Mouse (Mus musculus): ENCODE results near the gene Slc7a6os. TPM values are rescaled to one million over a fixed set of nuclear protein-coding genes. Genes with fewer than 3 reads are reported as not detected.
A peak's percentile ranks its signal among the peaks of the same experiment; 100 is the strongest.

Slc7a6os gene
- polyA plus RNA-seq, 1 experiment = not detected

DNA sequence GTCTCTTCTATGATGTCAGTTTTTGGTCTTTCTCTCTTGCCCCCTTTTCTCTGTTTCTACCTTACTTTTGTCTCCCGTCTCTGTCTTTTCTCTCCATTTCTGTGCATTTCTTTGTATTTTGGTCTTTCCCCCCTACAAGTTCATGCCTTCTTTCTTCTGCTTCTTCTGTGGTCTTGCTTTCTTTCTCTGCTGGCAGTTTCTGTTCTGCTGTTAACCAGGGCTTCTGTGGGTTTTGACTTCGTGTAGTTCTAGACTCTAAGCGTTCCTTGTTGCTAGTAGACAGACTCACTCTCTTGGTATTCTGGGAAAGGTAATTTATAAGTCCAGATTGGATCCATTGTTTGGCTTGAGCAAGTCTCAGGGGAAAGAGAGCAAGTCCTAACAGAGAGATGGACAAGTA is 24.3 kb downstream of the Slc7a6os start:
- Histone ChIP-seq H3K27ac (ENCODE audit: insufficient read depth, low read depth, low read length) (no peak overlapping the region), H3K4me1 (ENCODE audit: control insufficient read depth, insufficient read depth, low read length) (no peaks in the 10 kb centered on the region), H3K4me3 (ENCODE audit: insufficient read depth, low read depth, low read length) (no peak overlapping the region)
- WGBS = 83% methylated on average over 3 of the region's 3 CpGs
- TF ChIP-seq CTCF (IDR thresholded peaks at IDR 0.05; ENCODE audit: insufficient read depth, low read depth, low read length) (no peak), POLR2A (IDR thresholded peaks at IDR 0.05; ENCODE audit: insufficient read depth, low read depth, low read length) (no peak)

DNA sequence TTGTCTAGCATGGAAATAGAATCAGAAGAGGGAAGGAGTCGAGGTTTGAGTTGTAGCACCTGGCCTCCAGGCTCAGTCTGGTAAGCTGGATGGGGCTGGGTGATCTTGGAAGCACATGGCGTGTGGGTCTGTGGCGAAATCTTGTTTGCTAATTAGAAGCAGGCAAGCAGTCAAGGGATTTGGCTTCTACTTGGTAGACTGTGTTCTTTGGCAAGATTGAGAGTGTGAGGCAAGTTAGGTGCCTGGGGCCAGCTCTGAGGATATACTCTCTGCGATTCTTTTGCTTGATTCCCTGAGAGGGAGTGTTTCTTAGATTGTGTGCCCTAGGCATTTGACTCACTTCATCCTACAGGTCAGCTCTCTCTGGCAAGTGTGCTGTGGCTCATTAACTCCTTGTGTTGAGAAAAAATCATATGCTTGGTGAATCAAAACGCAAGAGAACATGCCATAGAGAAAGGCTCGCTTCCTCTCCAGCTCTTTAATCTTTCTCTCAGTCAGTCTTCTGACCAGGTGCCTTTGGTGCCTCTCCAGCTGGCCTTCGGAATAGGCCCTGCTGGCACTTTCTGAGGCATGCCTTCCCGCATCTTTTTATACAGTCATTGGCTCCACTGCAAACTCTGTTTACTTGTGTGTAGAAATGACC is 25.0 kb downstream of the Slc7a6os start:
- TF ChIP-seq CTCF (IDR thresholded peaks at IDR 0.05; ENCODE audit: insufficient read depth, low read depth, low read length) (no peak), POLR2A (IDR thresholded peaks at IDR 0.05; ENCODE audit: insufficient read depth, low read depth, low read length) (no peak)
- WGBS = 54% methylated on average over 8 of the region's 8 CpGs
- H3K27ac ChIP-seq (ENCODE audit: insufficient read depth, low read depth, low read length) = no peak overlapping the region

DNA sequence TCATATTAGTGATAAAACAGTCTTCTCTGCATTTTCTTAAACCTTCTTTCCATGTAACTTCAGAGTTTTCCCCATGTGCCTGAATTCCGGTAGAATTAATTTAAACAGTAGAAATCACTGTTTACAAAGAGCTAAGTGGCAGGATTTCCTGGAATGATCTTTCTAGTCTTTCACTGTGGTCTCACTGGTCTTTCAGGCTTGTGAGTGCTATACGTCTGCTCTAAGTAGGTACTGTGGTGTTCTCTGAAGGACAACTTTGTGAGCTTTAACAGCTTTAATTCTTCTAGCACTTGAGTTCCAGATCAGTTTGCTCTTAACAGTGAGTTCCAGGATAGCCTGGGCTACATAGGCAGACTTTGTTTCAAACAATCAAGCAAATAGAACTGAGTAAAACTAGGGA is 32.3 kb downstream of the Slc7a6os start:
- H3K4me3 ChIP-seq (ENCODE audit: insufficient read depth, low read depth, low read length) = no peak overlapping the region
- TF ChIP-seq CTCF (IDR thresholded peaks at IDR 0.05; ENCODE audit: insufficient read depth, low read depth, low read length) (no peak), POLR2A (IDR thresholded peaks at IDR 0.05; ENCODE audit: insufficient read depth, low read depth, low read length) (no peak)
- 70% methylated on average over 2 of the region's 2 CpGs for WGBS
- H3K4me1 ChIP-seq (ENCODE audit: control insufficient read depth, insufficient read depth, low read length) = no peaks in the 10 kb centered on the region
- no peak overlapping the region for H3K27ac ChIP-seq (ENCODE audit: insufficient read depth, low read depth, low read length)

More for the DNA sequence above, 25.0 kb downstream of the Slc7a6os start:
- no peak overlapping the region for H3K4me3 ChIP-seq (ENCODE audit: insufficient read depth, low read depth, low read length)
- no peaks in the 10 kb centered on the region for H3K4me1 ChIP-seq (ENCODE audit: control insufficient read depth, insufficient read depth, low read length)

DNA sequence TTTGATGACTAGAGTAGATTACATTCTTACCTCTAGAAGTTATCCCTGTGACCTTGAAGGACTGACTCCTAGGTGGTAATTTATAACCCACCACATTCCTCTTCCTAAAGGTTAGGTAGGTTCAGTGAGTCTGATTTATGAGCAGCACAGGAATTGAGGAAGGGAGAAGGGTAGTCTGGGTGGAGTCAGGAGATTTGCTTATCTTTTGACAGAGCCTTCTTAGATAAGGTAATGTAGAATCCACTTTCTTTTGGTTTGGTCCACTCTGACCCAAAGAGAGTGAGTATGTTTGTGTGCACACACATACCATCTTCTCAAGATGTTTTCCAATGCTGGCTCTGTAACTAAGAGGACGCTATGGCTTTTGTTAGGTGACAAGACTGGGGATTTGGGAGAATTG is 33.1 kb downstream of the Slc7a6os start:
- Histone ChIP-seq H3K27ac (ENCODE audit: insufficient read depth, low read depth, low read length) (no peak overlapping the region), H3K4me1 (ENCODE audit: control insufficient read depth, insufficient read depth, low read length) (no peaks in the 10 kb centered on the region), H3K4me3 (ENCODE audit: insufficient read depth, low read depth, low read length) (no peak overlapping the region)
- 89% methylated on average over 1 of the region's 1 CpGs for WGBS
- TF ChIP-seq CTCF (IDR thresholded peaks at IDR 0.05; ENCODE audit: insufficient read depth, low read depth, low read length) (no peak), POLR2A (IDR thresholded peaks at IDR 0.05; ENCODE audit: insufficient read depth, low read depth, low read length) (no peak)

DNA sequence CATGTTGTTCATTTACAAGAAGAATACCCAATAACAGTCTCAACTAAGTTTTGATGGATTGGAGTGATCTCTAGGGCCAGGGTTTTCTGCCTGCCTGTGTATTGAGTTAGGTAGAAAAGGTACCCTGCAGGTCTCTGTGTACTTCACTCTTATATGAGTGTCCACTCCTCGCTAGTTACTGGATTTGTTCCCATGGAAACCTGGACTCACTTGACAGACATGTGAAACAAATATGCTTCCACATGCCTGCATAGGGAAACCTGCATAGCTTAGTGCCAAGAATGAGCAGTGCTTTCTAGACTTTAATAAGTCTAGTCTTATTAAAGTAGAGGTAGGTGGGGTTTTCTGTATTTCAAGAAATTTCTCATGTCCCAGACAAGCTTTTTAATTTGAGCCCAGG is 33.8 kb downstream of the Slc7a6os start:
- Histone ChIP-seq H3K4me3 (ENCODE audit: insufficient read depth, low read depth, low read length) (no peak overlapping the region), H3K4me1 (ENCODE audit: control insufficient read depth, insufficient read depth, low read length) (peaks cover 2% of the 10 kb centered on the region; the same call in 1 of the 2 replicates), H3K27ac (ENCODE audit: insufficient read depth, low read depth, low read length) (no peak overlapping the region)
- WGBS = 53% methylated on average over 1 of the region's 1 CpGs
- TF ChIP-seq CTCF (IDR thresholded peaks at IDR 0.05; ENCODE audit: insufficient read depth, low read depth, low read length) (no peak), POLR2A (IDR thresholded peaks at IDR 0.05; ENCODE audit: insufficient read depth, low read depth, low read length) (no peak)

DNA sequence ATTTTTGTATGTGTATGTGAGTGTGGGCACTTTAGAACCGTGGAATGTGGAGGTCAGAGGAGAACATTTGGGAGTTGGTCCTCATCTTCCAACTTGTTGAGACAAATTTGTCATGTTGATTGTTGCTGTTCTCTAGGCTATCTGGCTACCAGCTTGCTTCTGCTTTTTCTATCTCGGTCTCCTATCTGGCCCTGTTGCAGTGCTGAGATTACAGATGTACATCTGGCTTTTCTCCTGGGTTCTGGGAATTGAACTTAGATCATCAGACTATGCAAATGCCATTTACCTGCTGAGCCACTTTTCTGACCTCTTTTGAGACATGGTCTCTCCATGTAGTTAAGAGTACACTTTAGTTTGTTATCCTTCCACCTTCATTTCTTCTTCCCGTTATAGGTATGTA is 37.2 kb downstream of the Slc7a6os start:
- no peak for TF ChIP-seq CTCF (IDR thresholded peaks at IDR 0.05; ENCODE audit: insufficient read depth, low read depth, low read length)
- TF ChIP-seq POLR2A (IDR thresholded peaks at IDR 0.05; ENCODE audit: insufficient read depth, low read depth, low read length) = no peak
- 96% methylated on average over 3 of the region's 3 CpGs for WGBS
- H3K4me1 ChIP-seq (ENCODE audit: control insufficient read depth, insufficient read depth, low read length) = peaks cover 4% of the 10 kb centered on the region; the same call in 1 of the 2 replicates
- no peak overlapping the region for H3K4me3 ChIP-seq (ENCODE audit: insufficient read depth, low read depth, low read length)
- H3K27ac ChIP-seq (ENCODE audit: insufficient read depth, low read depth, low read length) = no peak overlapping the region

DNA sequence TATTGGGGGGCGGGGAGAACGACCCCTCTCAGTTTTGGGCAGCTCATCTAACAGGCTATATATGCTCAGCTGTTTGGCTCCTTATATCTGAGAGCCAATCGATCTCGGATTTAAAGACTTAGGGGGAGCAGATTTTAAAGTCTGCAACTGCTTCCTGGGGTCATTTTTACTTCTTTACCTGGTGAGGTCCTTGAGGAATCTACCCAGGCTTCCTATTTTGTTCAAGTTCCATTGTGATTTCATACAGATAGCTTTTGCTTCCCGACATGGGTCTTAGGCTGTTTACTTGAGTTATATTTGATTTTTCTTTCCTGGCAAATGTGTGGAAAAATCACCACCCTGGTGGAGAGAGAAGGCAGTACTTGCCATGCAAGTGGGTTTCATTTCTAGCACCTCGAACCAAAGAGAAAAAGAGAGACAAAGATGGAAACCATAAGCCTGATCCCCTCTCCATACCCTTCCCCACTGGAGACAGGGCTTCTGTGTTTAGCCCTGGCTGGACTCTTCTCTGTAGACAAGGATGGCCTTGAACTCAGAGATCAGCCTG is 40.7 kb downstream of the Slc7a6os start:
- 12% methylated on average over 6 of the region's 6 CpGs for WGBS
- peak overlapping the region; percentile 23; the same call in 1 of the 2 replicates for H3K4me3 ChIP-seq (ENCODE audit: insufficient read depth, low read depth, low read length)
- H3K4me1 ChIP-seq (ENCODE audit: control insufficient read depth, insufficient read depth, low read length) = peaks cover 4% of the 10 kb centered on the region; the same call in 1 of the 2 replicates
- H3K27ac ChIP-seq (ENCODE audit: insufficient read depth, low read depth, low read length) = no peak overlapping the region
- TF ChIP-seq CTCF (IDR thresholded peaks at IDR 0.05; ENCODE audit: insufficient read depth, low read depth, low read length) = no peak
- TF ChIP-seq POLR2A (IDR thresholded peaks at IDR 0.05; ENCODE audit: insufficient read depth, low read depth, low read length) = no peak

DNA sequence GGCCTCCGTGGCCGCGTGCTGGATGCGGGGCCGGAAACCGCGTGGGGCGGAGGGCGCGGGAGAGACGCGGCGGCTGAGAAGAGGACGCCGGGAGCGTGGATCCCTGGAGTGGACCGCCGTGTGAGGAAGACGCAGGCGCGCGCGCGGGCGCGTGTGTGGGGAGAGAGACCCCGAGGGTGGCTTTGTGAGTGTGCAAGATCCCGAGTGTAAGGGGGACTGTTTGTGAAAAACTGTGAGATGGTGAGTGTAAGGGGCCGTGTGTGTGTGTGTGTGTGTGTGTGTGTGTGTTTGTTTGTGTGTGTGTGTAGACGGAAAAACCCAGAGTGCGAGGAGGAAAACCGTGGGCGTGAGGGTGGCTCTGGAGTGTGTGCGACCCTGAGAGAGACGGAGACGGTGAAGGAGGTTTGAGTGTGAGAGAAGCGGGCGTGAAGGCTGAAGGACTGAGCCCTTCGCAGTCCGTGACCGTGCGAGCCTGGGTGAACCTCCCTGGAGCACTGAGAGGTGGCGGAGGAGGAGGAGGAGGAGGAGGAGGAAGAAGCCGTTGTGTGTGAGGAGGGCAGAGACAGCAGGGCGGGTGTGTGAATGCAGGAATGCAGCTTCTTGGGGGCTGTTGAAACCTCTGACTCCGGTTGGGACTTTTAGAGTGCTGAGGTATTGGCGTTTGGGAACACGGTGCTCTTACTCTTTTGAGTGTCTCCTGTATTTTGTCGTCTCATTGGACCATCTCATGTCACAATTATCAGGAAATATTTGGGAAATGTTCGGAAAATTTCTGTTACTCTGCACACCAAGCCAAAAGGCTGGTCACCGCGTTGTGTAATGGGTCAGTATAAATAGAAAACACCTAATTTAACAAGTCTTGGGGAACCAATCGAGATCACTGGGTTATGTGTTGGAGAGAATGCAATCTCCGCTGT is 41.5 kb downstream of the Slc7a6os start:
- H3K4me3 ChIP-seq (ENCODE audit: insufficient read depth, low read depth, low read length) = peak overlapping the region; percentile 88
- peaks cover 4% of the 10 kb centered on the region; the same call in 1 of the 2 replicates for H3K4me1 ChIP-seq (ENCODE audit: control insufficient read depth, insufficient read depth, low read length)
- WGBS = under 1% methylated on average over 53 of the region's 54 CpGs
- no peak for TF ChIP-seq CTCF (IDR thresholded peaks at IDR 0.05; ENCODE audit: insufficient read depth, low read depth, low read length)
- no peak; the same call in 1 of the 2 replicates for TF ChIP-seq POLR2A (IDR thresholded peaks at IDR 0.05; ENCODE audit: insufficient read depth, low read depth, low read length)
- peak overlapping the region; percentile 76 for H3K27ac ChIP-seq (ENCODE audit: insufficient read depth, low read depth, low read length)
